Mouse (Mus musculus): ENCODE measurements around the gene Plekhg3. TPM values are rescaled to one million over a fixed set of nuclear protein-coding genes. Genes with fewer than 3 reads are reported as not detected.
A peak's percentile ranks its signal among the peaks of the same experiment; 100 is the strongest.

Plekhg3 gene
- polyA plus RNA-seq, 1 experiment from 2014 or later = 6.3 TPM

- DNase-seq (ENCODE audit: low spot score) = no peak
- WGBS = 39% methylated on average over 12 of the region's 12 CpGs
- H3K27me3 ChIP-seq (replicated peaks; ENCODE audit: control insufficient read depth, insufficient read depth, low read length) = no peaks in the 10 kb centered on the region
- no peak overlapping the region for H3K4me2 ChIP-seq (ENCODE audit: low read depth, low read length)
- H3K4me1 ChIP-seq (ENCODE audit: control insufficient read depth, insufficient read depth, low read length) = peaks cover 11% of the 10 kb centered on the region
- ATAC-seq (ENCODE audit: low read depth) = no peak
- no peak overlapping the region for H3K9ac ChIP-seq (ENCODE audit: low read depth, low read length)
- no peaks in the 10 kb centered on the region for H3K9me3 ChIP-seq (ENCODE audit: control insufficient read depth, low read length)
- H3K36me3 ChIP-seq (ENCODE audit: control insufficient read depth, insufficient read depth, low read length) = no peaks in the 10 kb centered on the region
- peak overlapping the region; percentile 55 for H3K27ac ChIP-seq (replicated peaks; ENCODE audit: low read depth, low read length)
- H3K4me3 ChIP-seq (ENCODE audit: low read depth, low read length) = no peak overlapping the region
Measured at GRCm38 (mm10) chr12:76614868-76615579, 84.3 kb downstream of the Plekhg3 start.

- ATAC-seq (ENCODE audit: low read depth) = no peak
- 74% methylated on average over 4 of the region's 4 CpGs for WGBS
- Histone ChIP-seq H3K9me3 (ENCODE audit: control insufficient read depth, low read length) (no peaks in the 10 kb centered on the region), H3K4me3 (ENCODE audit: low read depth, low read length) (no peak overlapping the region), H3K36me3 (ENCODE audit: control insufficient read depth, insufficient read depth, low read length) (no peaks in the 10 kb centered on the region), H3K4me1 (ENCODE audit: control insufficient read depth, insufficient read depth, low read length) (peaks cover 11% of the 10 kb centered on the region), H3K9ac (ENCODE audit: low read depth, low read length) (no peak overlapping the region), H3K27ac (replicated peaks; ENCODE audit: low read depth, low read length) (peak overlapping the region; percentile 55; the same call in 1 of the 2 replicates), H3K27me3 (replicated peaks; ENCODE audit: control insufficient read depth, insufficient read depth, low read length) (no peaks in the 10 kb centered on the region), H3K4me2 (ENCODE audit: low read depth, low read length) (no peak overlapping the region)
- peak; percentile 35 for DNase-seq (ENCODE audit: low spot score)
Measured at GRCm38 (mm10) chr12:76615580-76615937, 84.9 kb downstream of the Plekhg3 start.

- Histone ChIP-seq H3K4me2 (ENCODE audit: low read depth, low read length) (no peak overlapping the region), H3K4me1 (ENCODE audit: control insufficient read depth, insufficient read depth, low read length) (peaks cover 11% of the 10 kb centered on the region), H3K4me3 (ENCODE audit: low read depth, low read length) (no peak overlapping the region), H3K27ac (replicated peaks; ENCODE audit: low read depth, low read length) (no peak overlapping the region), H3K9me3 (ENCODE audit: control insufficient read depth, low read length) (no peaks in the 10 kb centered on the region), H3K36me3 (ENCODE audit: control insufficient read depth, insufficient read depth, low read length) (no peaks in the 10 kb centered on the region), H3K27me3 (replicated peaks; ENCODE audit: control insufficient read depth, insufficient read depth, low read length) (no peaks in the 10 kb centered on the region), H3K9ac (ENCODE audit: low read depth, low read length) (no peak overlapping the region)
- no peak for ATAC-seq (ENCODE audit: low read depth)
- 71% methylated on average over 4 of the region's 4 CpGs for WGBS
- DNase-seq (ENCODE audit: low spot score) = no peak
Measured at GRCm38 (mm10) chr12:76618175-76618574, 87.5 kb downstream of the Plekhg3 start.

GRCm38 (mm10) chr12:76619847-76620246 lies 89.2 kb downstream of the Plekhg3 start:
- Histone ChIP-seq H3K36me3 (ENCODE audit: control insufficient read depth, insufficient read depth, low read length) (no peaks in the 10 kb centered on the region), H3K27me3 (replicated peaks; ENCODE audit: control insufficient read depth, insufficient read depth, low read length) (no peaks in the 10 kb centered on the region), H3K27ac (replicated peaks; ENCODE audit: low read depth, low read length) (no peak overlapping the region), H3K4me3 (ENCODE audit: low read depth, low read length) (no peak overlapping the region), H3K4me2 (ENCODE audit: low read depth, low read length) (no peak overlapping the region), H3K4me1 (ENCODE audit: control insufficient read depth, insufficient read depth, low read length) (peaks cover 7% of the 10 kb centered on the region), H3K9me3 (ENCODE audit: control insufficient read depth, low read length) (no peaks in the 10 kb centered on the region), H3K9ac (ENCODE audit: low read depth, low read length) (no peak overlapping the region)
- 59% methylated on average over 5 of the region's 5 CpGs for WGBS
- ATAC-seq (ENCODE audit: low read depth) = no peak
- no peak for DNase-seq (ENCODE audit: low spot score)

GRCm38 (mm10) chr12:76623374-76623773 lies 92.7 kb downstream of the Plekhg3 start:
- Histone ChIP-seq H3K27ac (replicated peaks; ENCODE audit: low read depth, low read length) (no peak overlapping the region), H3K4me1 (ENCODE audit: control insufficient read depth, insufficient read depth, low read length) (no peaks in the 10 kb centered on the region), H3K4me2 (ENCODE audit: low read depth, low read length) (no peak overlapping the region), H3K4me3 (ENCODE audit: low read depth, low read length) (no peak overlapping the region), H3K9ac (ENCODE audit: low read depth, low read length) (no peak overlapping the region), H3K36me3 (ENCODE audit: control insufficient read depth, insufficient read depth, low read length) (no peaks in the 10 kb centered on the region), H3K9me3 (ENCODE audit: control insufficient read depth, low read length) (no peaks in the 10 kb centered on the region), H3K27me3 (replicated peaks; ENCODE audit: control insufficient read depth, insufficient read depth, low read length) (no peaks in the 10 kb centered on the region)
- ATAC-seq (ENCODE audit: low read depth) (no peak; the same call in 1 of the 2 replicates), DNase-seq (ENCODE audit: low spot score) (no peak)
- WGBS = 70% methylated on average over 6 of the region's 6 CpGs

Small RNA genes lying within 50 kb of the gene (microRNA-seq; reads per million reads assigned to microRNA genes)
- gene Mir5135 (ENCODE audit: borderline number of aligned reads) = 0.50 reads per million

Other genes with a start within 250 kb of the Plekhg3 start
- gene Akap5, start 206.0 kb upstream of the Plekhg3 start, polyA plus RNA-seq (2014; fragmentation: Nextera tagmentation; extraction: Ambion mirVana) = 1.1 and 1.3 TPM in 2 replicates
- gene Zbtb25, start 161.3 kb upstream of the Plekhg3 start, polyA plus RNA-seq (2014; fragmentation: Nextera tagmentation; extraction: Ambion mirVana) = 21.2 and 21.4 TPM in 2 replicates
- gene Zbtb1, start 160.6 kb upstream of the Plekhg3 start, polyA plus RNA-seq (2014; fragmentation: Nextera tagmentation; extraction: Ambion mirVana) = 9.5 and 9.8 TPM in 2 replicates
- 8.2 and 10.9 TPM in 2 replicates for gene Hspa2, start 126.7 kb upstream of the Plekhg3 start, polyA plus RNA-seq (2014; fragmentation: Nextera tagmentation; extraction: Ambion mirVana)
- gene Ppp1r36, start 113.4 kb upstream of the Plekhg3 start, polyA plus RNA-seq (2014; fragmentation: Nextera tagmentation; extraction: Ambion mirVana) = 3.3 and 6.2 TPM in 2 replicates
- gene Sptb, start 179.7 kb downstream of the Plekhg3 start, polyA plus RNA-seq (2014; fragmentation: Nextera tagmentation; extraction: Ambion mirVana) = 2.3 and 3.3 TPM in 2 replicates
- gene Churc1, start 234.6 kb downstream of the Plekhg3 start, polyA plus RNA-seq (2014; fragmentation: Nextera tagmentation; extraction: Ambion mirVana) = 88.8 and 99.4 TPM in 2 replicates
- 41.4 and 44.6 TPM in 2 replicates for gene Fntb, start 234.7 kb downstream of the Plekhg3 start, polyA plus RNA-seq (2014; fragmentation: Nextera tagmentation; extraction: Ambion mirVana)

All from embryonic facial prominence, embryonic 14.5 days (tissue).